Mouse (Mus musculus) myocyte (in vitro differentiated cells): ENCODE measurements around the gene Ctdsp1.

ENCODE experiments used
- CEBPB ChIP-seq: IDR thresholded peaks from 2 replicates; pipeline ENCODE4 v1.6.1; 2011; ENCODE audit warnings: mild to moderate bottlenecking, moderate library complexity; ENCODE audit not compliant: poor library complexity, insufficient read depth, severe bottlenecking
- E2F4 ChIP-seq: IDR thresholded peaks from one replicate; pipeline ENCODE4 v1.6.1; 2011; ENCODE audit warnings: mild to moderate bottlenecking, control low read depth, moderate library complexity; ENCODE audit not compliant: insufficient read depth
- MAX ChIP-seq: IDR thresholded peaks from one replicate; pipeline ENCODE4 v1.6.1; 2011; ENCODE audit warnings: low read depth, mild to moderate bottlenecking, control low read depth
- MYOD1 ChIP-seq, 3 experiments: IDR thresholded peaks; one replicate each; pipeline ENCODE4 v1.6.1; 2011; ENCODE audit warnings: control low read depth in 2 of 3, low read depth in 2 of 3, mild to moderate bottlenecking in 2 of 3, moderate library complexity in 1 of 3; ENCODE audit not compliant: insufficient read length in 2 of 3, control insufficient read depth in 1 of 3
- POLR2A ChIP-seq: IDR thresholded peaks from one replicate; pipeline ENCODE4 v1.6.1; 2011; ENCODE audit warnings: low read depth, mild to moderate bottlenecking, control low read depth, moderate library complexity; ENCODE audit not compliant: insufficient read length
- REST ChIP-seq: IDR thresholded peaks from one replicate; pipeline ENCODE4 v1.6.1; 2011; ENCODE audit warnings: mild to moderate bottlenecking, control low read depth, moderate library complexity; ENCODE audit not compliant: insufficient read depth, insufficient read length
- TCF12 ChIP-seq: IDR thresholded peaks from one replicate; pipeline ENCODE4 v1.6.1; 2011; ENCODE audit warnings: mild to moderate bottlenecking, control low read depth; ENCODE audit not compliant: poor library complexity, insufficient read depth, severe bottlenecking
- TCF3 ChIP-seq: IDR thresholded peaks from one replicate; pipeline ENCODE4 v1.6.1; 2011; ENCODE audit warnings: low read depth, control low read depth; ENCODE audit not compliant: insufficient read length
- USF1 ChIP-seq: IDR thresholded peaks from one replicate; pipeline ENCODE4 v1.6.1; 2011; ENCODE audit warnings: low read depth, mild to moderate bottlenecking, control low read depth, moderate library complexity

DNA sequence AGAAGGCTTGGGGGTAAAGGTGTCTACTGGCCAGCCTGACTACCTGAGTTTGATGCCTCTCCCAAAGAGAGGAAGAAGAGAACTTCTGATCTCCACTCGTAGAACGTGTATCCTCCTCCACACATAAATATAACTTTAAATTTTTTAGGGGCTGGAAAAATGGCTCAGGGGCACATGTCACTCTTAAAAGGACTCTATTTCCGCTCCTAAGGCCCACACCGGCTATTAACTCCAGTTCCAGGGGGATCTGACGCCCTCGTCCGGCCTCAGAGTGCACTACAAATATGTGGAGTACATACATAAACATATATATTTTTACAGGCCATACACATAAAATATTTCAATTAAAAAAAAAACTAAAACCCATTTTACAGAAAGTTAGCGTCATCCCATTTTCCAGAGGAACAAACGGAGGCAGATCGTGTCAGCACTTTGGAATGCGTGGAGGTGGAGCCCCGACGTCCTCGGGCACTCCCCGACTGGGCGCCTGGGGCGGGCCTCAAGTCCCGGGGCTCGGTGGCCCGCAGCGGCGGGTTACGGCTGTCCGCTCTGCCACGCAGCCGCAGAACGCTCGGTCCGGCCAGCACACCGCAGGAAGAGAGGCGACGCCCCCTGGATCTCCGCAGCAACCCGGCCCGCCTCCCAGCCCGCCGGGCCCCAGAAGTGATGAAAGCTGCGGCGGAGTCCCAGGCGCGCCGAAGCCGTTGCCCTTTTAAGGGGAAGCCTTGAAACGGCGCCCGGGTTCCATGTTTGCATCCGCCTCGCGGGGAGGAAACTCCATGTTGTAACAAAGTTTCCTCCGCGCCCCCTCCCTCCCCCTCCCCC is at the start of gene Ctdsp1:
- TF ChIP-seq USF1 (no peak), CEBPB (no peak), POLR2A (peak; percentile 61), E2F4 (no peak), MAX (no peak), TCF3 (no peak), REST (no peak), TCF12 (no peak), MYOD1 (IDR thresholded peaks at IDR 0.05; ENCODE audit: control insufficient read depth in 1 of 3, insufficient read length in 2 of 3, low read depth in 2 of 3) (no peak)
